Mouse (Mus musculus): ENCODE data around the gene Zbtb21. TPM values are rescaled to one million over a fixed set of nuclear protein-coding genes. Genes with fewer than 3 reads are reported as not detected.

Zbtb21 gene
- polyA plus RNA-seq (2014; fragmentation: Illumina TruSeq; extraction: RNeasy Lipid Tissue Mini Kit (QIAGEN cat#74804); ENCODE audit: low read depth, low replicate concordance): 9.5 TPM

GRCm38 (mm10) chr16:97962151-97962948 is at the start of gene Zbtb21, which contains the start of gene C2cd2:
TSS of gene Zbtb21 (minus strand) at chr16:97962622.
TSS of gene C2cd2 (minus strand) at chr16:97962598.

GRCm38 (mm10) chr16:97996616-97997382 is 34.4 kb upstream of the Zbtb21 start, which contains the start of gene B230307C23Rik:
TSS of gene B230307C23Rik (plus strand) at chr16:97997315.

Other genes starting within 250 kb of the Zbtb21 start
- 0.35 TPM for gene Ripk4, start 198.8 kb downstream of the Zbtb21 start, polyA plus RNA-seq (2014; fragmentation: Illumina TruSeq; extraction: RNeasy Lipid Tissue Mini Kit (QIAGEN cat#74804); ENCODE audit: low read depth, low replicate concordance)
- gene Prdm15, start 110.8 kb downstream of the Zbtb21 start, polyA plus RNA-seq (2014; fragmentation: Illumina TruSeq; extraction: RNeasy Lipid Tissue Mini Kit (QIAGEN cat#74804); ENCODE audit: low read depth, low replicate concordance): 4.6 TPM
- gene C2cd2, start within 50 bp of the Zbtb21 start, polyA plus RNA-seq (2014; fragmentation: Illumina TruSeq; extraction: RNeasy Lipid Tissue Mini Kit (QIAGEN cat#74804); ENCODE audit: low read depth, low replicate concordance): 13.4 TPM
- 174 TPM for gene B230307C23Rik, start 34.7 kb upstream of the Zbtb21 start, polyA plus RNA-seq (2014; fragmentation: Illumina TruSeq; extraction: RNeasy Lipid Tissue Mini Kit (QIAGEN cat#74804); ENCODE audit: low read depth, low replicate concordance)
- 17.2 TPM for gene A630089N07Rik, start 119.8 kb upstream of the Zbtb21 start, polyA plus RNA-seq (2014; fragmentation: Illumina TruSeq; extraction: RNeasy Lipid Tissue Mini Kit (QIAGEN cat#74804); ENCODE audit: low read depth, low replicate concordance)

Measured in adrenal gland, adult 10 weeks (tissue).